Mouse (Mus musculus): ENCODE results near the gene Inhba. TPM values are rescaled to one million over a fixed set of nuclear protein-coding genes. Genes with fewer than 3 reads are reported as not detected.
A peak's percentile ranks its signal among the peaks of the same experiment; 100 is the strongest.

Gene Inhba
- polyA plus RNA-seq, 1 experiment, result 4.4 TPM

GRCm38 (mm10) chr13:16009766-16010465, 1.7 kb upstream of the Inhba start:
- Histone ChIP-seq H3K27ac (ENCODE audit: insufficient read depth, low read length) (no peak overlapping the region), H3K4me1 (ENCODE audit: control insufficient read depth, insufficient read depth, low read length) (peaks cover 1% of the 10 kb centered on the region; the same call in 1 of the 2 replicates), H3K4me3 (ENCODE audit: insufficient read depth, low read length) (no peak overlapping the region)
- no peak for TF ChIP-seq POLR2A (IDR thresholded peaks at IDR 0.05; ENCODE audit: extremely low read depth, insufficient read depth, low read length)

GRCm38 (mm10) chr13:16010586-16010985, 1.1 kb upstream of the Inhba start:
- Histone ChIP-seq H3K27ac (ENCODE audit: insufficient read depth, low read length) (peak overlapping the region; percentile 38; the same call in 1 of the 2 replicates), H3K4me1 (ENCODE audit: control insufficient read depth, insufficient read depth, low read length) (peaks cover 1% of the 10 kb centered on the region; the same call in 1 of the 2 replicates), H3K4me3 (ENCODE audit: insufficient read depth, low read length) (no peak overlapping the region)
- no peak for TF ChIP-seq CTCF (IDR thresholded peaks at IDR 0.05; ENCODE audit: extremely low read depth, insufficient read depth, low read length)
- no peak for TF ChIP-seq POLR2A (IDR thresholded peaks at IDR 0.05; ENCODE audit: extremely low read depth, insufficient read depth, low read length)

- H3K4me3 ChIP-seq (ENCODE audit: insufficient read depth, low read length), result peak overlapping the region; percentile 55
- no peak for TF ChIP-seq POLR2A (IDR thresholded peaks at IDR 0.05; ENCODE audit: extremely low read depth, insufficient read depth, low read length)
- TF ChIP-seq CTCF (IDR thresholded peaks at IDR 0.05; ENCODE audit: extremely low read depth, insufficient read depth, low read length), result peak; percentile 62
- H3K4me1 ChIP-seq (ENCODE audit: control insufficient read depth, insufficient read depth, low read length), result peaks cover 3% of the 10 kb centered on the region; the same call in 1 of the 2 replicates
- peak overlapping the region; percentile 75 for H3K27ac ChIP-seq (ENCODE audit: insufficient read depth, low read length)
Measured at GRCm38 (mm10) chr13:16012243-16012887, 714 bp downstream of the Inhba start.

GRCm38 (mm10) chr13:16014166-16014565, 2.5 kb downstream of the Inhba start:
- Histone ChIP-seq H3K4me1 (ENCODE audit: control insufficient read depth, insufficient read depth, low read length) (peaks cover 3% of the 10 kb centered on the region), H3K27ac (ENCODE audit: insufficient read depth, low read length) (no peak overlapping the region), H3K4me3 (ENCODE audit: insufficient read depth, low read length) (no peak overlapping the region)
- no peak for TF ChIP-seq CTCF (IDR thresholded peaks at IDR 0.05; ENCODE audit: extremely low read depth, insufficient read depth, low read length)
- no peak for TF ChIP-seq POLR2A (IDR thresholded peaks at IDR 0.05; ENCODE audit: extremely low read depth, insufficient read depth, low read length)

GRCm38 (mm10) chr13:16016506-16016905, 4.9 kb downstream of the Inhba start:
- peaks cover 1% of the 10 kb centered on the region for H3K4me1 ChIP-seq (ENCODE audit: control insufficient read depth, insufficient read depth, low read length)
- H3K27ac ChIP-seq (ENCODE audit: insufficient read depth, low read length), result no peak overlapping the region
- no peak overlapping the region for H3K4me3 ChIP-seq (ENCODE audit: insufficient read depth, low read length)
- TF ChIP-seq POLR2A (IDR thresholded peaks at IDR 0.05; ENCODE audit: extremely low read depth, insufficient read depth, low read length) (no peak), CTCF (IDR thresholded peaks at IDR 0.05; ENCODE audit: extremely low read depth, insufficient read depth, low read length) (no peak)

GRCm38 (mm10) chr13:16017338-16017737, 5.7 kb downstream of the Inhba start:
- no peak for TF ChIP-seq POLR2A (IDR thresholded peaks at IDR 0.05; ENCODE audit: extremely low read depth, insufficient read depth, low read length)
- TF ChIP-seq CTCF (IDR thresholded peaks at IDR 0.05; ENCODE audit: extremely low read depth, insufficient read depth, low read length), result no peak
- Histone ChIP-seq H3K27ac (ENCODE audit: insufficient read depth, low read length) (no peak overlapping the region), H3K4me3 (ENCODE audit: insufficient read depth, low read length) (peak overlapping the region; percentile 40), H3K4me1 (ENCODE audit: control insufficient read depth, insufficient read depth, low read length) (peaks cover 1% of the 10 kb centered on the region)

GRCm38 (mm10) chr13:16017777-16018176, 6.1 kb downstream of the Inhba start:
- H3K27ac ChIP-seq (ENCODE audit: insufficient read depth, low read length), result no peak overlapping the region
- H3K4me3 ChIP-seq (ENCODE audit: insufficient read depth, low read length), result peak overlapping the region; percentile 40
- TF ChIP-seq CTCF (IDR thresholded peaks at IDR 0.05; ENCODE audit: extremely low read depth, insufficient read depth, low read length) (no peak), POLR2A (IDR thresholded peaks at IDR 0.05; ENCODE audit: extremely low read depth, insufficient read depth, low read length) (no peak)
- peaks cover 1% of the 10 kb centered on the region for H3K4me1 ChIP-seq (ENCODE audit: control insufficient read depth, insufficient read depth, low read length)

GRCm38 (mm10) chr13:16018807-16019510, 7.3 kb downstream of the Inhba start:
- Histone ChIP-seq H3K4me3 (ENCODE audit: insufficient read depth, low read length) (no peak overlapping the region; the same call in 1 of the 2 replicates), H3K4me1 (ENCODE audit: control insufficient read depth, insufficient read depth, low read length) (peaks cover 3% of the 10 kb centered on the region), H3K27ac (ENCODE audit: insufficient read depth, low read length) (no peak overlapping the region)
- no peak for TF ChIP-seq CTCF (IDR thresholded peaks at IDR 0.05; ENCODE audit: extremely low read depth, insufficient read depth, low read length)
- TF ChIP-seq POLR2A (IDR thresholded peaks at IDR 0.05; ENCODE audit: extremely low read depth, insufficient read depth, low read length), result no peak

- peaks cover 3% of the 10 kb centered on the region for H3K4me1 ChIP-seq (ENCODE audit: control insufficient read depth, insufficient read depth, low read length)
- 0 out of 2 replicates have a peak overlapping the region, but pooled peaks have one; percentile 23 for H3K27ac ChIP-seq (ENCODE audit: insufficient read depth, low read length)
- no peak for TF ChIP-seq POLR2A (IDR thresholded peaks at IDR 0.05; ENCODE audit: extremely low read depth, insufficient read depth, low read length)
- peak; percentile 46 for TF ChIP-seq CTCF (IDR thresholded peaks at IDR 0.05; ENCODE audit: extremely low read depth, insufficient read depth, low read length)
- H3K4me3 ChIP-seq (ENCODE audit: insufficient read depth, low read length), result no peak overlapping the region
Measured at GRCm38 (mm10) chr13:16020659-16021058, 9.0 kb downstream of the Inhba start.
